Mouse (Mus musculus): Measurements from ENCODE around the gene Btnl2.

DNA sequence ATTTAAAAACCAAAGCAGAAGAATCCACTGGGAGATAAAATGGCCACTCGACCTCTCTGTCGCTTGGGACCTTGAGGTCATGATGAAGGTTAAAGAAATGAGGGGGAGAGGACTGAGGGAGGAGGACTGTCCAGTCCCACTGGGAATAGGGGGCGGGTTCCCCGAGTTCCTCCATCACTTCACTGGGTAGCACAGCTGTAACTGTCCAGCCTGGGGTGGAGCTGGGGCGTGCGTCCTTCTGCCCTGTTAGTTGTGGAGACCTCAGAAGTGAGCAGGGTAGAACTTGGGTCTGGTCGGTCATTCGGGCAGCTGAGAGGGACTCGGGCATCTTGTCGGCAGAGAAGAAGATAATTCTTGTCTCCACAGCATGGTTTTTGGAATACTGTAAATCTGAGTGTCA lies 45.4 kb upstream of the Btnl2 start:
- TF ChIP-seq EP300 (optimal IDR thresholded peaks at IDR 0.05), result no peak
- TF ChIP-seq CTCF (IDR thresholded peaks at IDR 0.05; ENCODE audit: low read depth), result no peak
